Mouse (Mus musculus): Measurements from ENCODE around the gene Kcnip1.

DNA sequence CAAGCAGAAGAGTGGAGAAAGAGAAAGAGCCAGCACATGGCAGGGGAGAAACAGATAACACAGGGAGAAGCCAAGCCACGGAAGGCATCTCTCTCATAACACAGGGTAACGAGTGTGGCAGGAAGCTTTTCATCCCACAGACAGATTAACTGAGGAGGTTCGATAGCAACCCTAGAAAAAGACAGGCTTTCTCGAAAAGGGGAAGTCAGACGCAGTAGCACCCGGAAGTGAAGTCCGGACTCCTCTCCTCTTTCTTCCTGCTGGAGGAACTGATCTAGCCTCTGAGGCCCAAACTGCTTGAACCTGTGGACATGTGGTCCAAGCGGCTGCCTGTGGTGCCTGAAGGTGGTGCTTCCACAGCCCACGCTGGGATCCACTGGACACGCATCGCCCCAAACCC is 15.3 kb upstream of the Kcnip1 start:
- TF ChIP-seq CTCF (IDR thresholded peaks at IDR 0.05; ENCODE audit: low read depth) (no peak), EP300 (IDR thresholded peaks at IDR 0.05; ENCODE audit: low read depth) (no peak)
